Mouse (Mus musculus) kidney, embryonic 16.5 days (tissue): ENCODE data around the gene Olfr1333. TPM values are rescaled to one million over a fixed set of nuclear protein-coding genes. Genes with fewer than 3 reads are reported as not detected.
"Not testable (repeated sequence)": the region's sequence is repeated elsewhere in the genome, so short reads cannot be mapped to it uniquely, and the experiment has no call there.

Source experiments
- ATAC-seq: fragments of 200-750 bp; cut with Nextera tagmentation; 2 replicates; pipeline ENCODE4 v1.8.0; 2017; ENCODE audit warnings: moderate TSS enrichment; ENCODE audit not compliant: low FRiP score, low TSS enrichment
- H3K27ac ChIP-seq: fragments of 300-500 bp; sonication (generic); 2 replicates; pipeline ENCODE4 v1.5.1; 2014; ENCODE audit warnings: low read length
- H3K27me3 ChIP-seq: fragments of 300-500 bp; sonication (generic); 2 replicates; pipeline ENCODE4 v1.6.1; 2014; ENCODE audit warnings: low read length, control low read depth, mixed read lengths; ENCODE audit not compliant: insufficient read depth
- H3K36me3 ChIP-seq: fragments of 300-500 bp; sonication (generic); 2 replicates; pipeline ENCODE4 v1.6.1; 2014; ENCODE audit warnings: low read length, control low read depth, mixed read lengths; ENCODE audit not compliant: insufficient read depth
- H3K4me1 ChIP-seq: fragments of 300-500 bp; sonication (generic); 2 replicates; pipeline ENCODE4 v1.6.1; 2014; ENCODE audit warnings: low read length, control low read depth, mixed read lengths; ENCODE audit not compliant: insufficient read depth
- H3K4me2 ChIP-seq: fragments of 300-500 bp; sonication (generic); replicated peaks from 2 replicates; pipeline ENCODE4 v1.6.1; 2014; ENCODE audit warnings: low read depth, low read length
- H3K4me3 ChIP-seq: fragments of 300-500 bp; sonication (generic); 2 replicates; pipeline ENCODE4 v1.5.1; 2014; ENCODE audit warnings: mild to moderate bottlenecking, low read length
- H3K9ac ChIP-seq: fragments of 300-500 bp; sonication (generic); replicated peaks from 2 replicates; pipeline ENCODE4 v1.6.1; 2014; ENCODE audit warnings: low read length
- H3K9me3 ChIP-seq: fragments of 300-500 bp; sonication (generic); 2 replicates; pipeline ENCODE4 v1.6.1; 2016; ENCODE audit warnings: low read length, control low read depth
- WGBS: fragments of 180-500 bp; shearing (Covaris S2); extraction: QIAGEN DNeasy Blood & Tissue Kit; methylation state at CpG from one replicate; pipeline ENCODE4 v1.1.7; 2014; 5-methylcytosine and 5-hydroxymethylcytosine counted together
- polyA plus RNA-seq: library from polyadenylated mRNA; unstranded; fragments of >200 nt; fragmentation: Nextera tagmentation; extraction: Ambion mirVana; gene quantifications from 2 replicates; pipeline ENCODE4 v1.2.1, GENCODE M21; 2015

Gene Olfr1333
- polyA plus RNA-seq, result not detected in 2 replicates

DNA sequence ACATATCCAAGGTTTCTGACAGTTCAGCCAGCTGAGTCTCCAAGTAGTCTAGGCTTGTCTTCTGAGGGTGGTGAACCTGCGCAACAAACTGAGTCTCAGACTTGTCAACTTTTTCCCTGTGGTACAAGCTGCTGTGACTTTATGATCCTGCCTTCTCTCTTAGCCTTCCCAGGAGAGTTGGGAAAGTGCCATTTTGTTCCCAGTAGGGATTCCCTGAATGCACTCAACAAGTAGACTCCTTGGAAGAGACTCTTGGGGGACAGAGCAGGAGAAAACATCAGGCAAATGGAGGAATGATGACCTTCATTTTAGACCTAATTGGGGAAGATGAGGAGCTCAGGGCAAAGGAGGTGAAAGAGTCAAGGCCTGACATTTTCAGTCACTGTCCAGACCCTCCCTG lies at the start of gene Olfr1333:
Gene Olfr1333 (minus strand): TSS at position 101 of the 400 bp plus-strand sequence.
- Histone ChIP-seq H3K4me1 (no peaks in the 10 kb centered on the region), H3K9ac (no peak within 1 kb of the TSS), H3K36me3 (no peaks in the 10 kb centered on the region), H3K9me3 (no peaks in the 10 kb centered on the region), H3K27me3 (no peaks in the 10 kb centered on the region), H3K4me2 (no peak within 1 kb of the TSS), H3K4me3 (no peak within 1 kb of the TSS), H3K27ac (no peak within 1 kb of the TSS)
- WGBS, result 96% methylated on average over 1 of the region's 1 CpGs
- ATAC-seq, result no peak

DNA sequence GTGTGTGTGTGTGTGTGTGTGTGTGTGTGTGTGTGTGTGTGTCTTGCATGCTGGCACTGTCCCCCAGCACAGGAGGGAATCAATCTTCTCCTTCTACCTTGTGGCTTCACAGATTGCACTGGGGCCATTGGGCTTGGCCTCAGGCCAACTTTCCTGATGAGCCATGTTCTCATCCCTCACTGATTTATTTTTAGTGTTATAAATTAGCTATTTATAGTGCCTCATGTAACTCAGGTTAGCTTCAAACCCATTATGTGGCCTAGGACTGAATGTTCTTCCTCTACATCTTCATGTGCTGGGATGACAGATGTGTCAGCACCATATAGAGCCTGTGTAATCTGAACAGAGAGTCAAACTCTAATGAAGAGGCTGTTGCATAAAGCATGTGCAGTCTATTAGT lies 31.5 kb upstream of the Olfr1333 start:
- H3K4me2 ChIP-seq, result no peak overlapping the region
- H3K27me3 ChIP-seq, result no peaks in the 10 kb centered on the region
- no peak overlapping the region for H3K27ac ChIP-seq
- no peak overlapping the region for H3K9ac ChIP-seq
- H3K36me3 ChIP-seq, result no peaks in the 10 kb centered on the region
- no peaks in the 10 kb centered on the region for H3K4me1 ChIP-seq
- no peak for ATAC-seq
- no peaks in the 10 kb centered on the region for H3K9me3 ChIP-seq
- no peak overlapping the region for H3K4me3 ChIP-seq

DNA sequence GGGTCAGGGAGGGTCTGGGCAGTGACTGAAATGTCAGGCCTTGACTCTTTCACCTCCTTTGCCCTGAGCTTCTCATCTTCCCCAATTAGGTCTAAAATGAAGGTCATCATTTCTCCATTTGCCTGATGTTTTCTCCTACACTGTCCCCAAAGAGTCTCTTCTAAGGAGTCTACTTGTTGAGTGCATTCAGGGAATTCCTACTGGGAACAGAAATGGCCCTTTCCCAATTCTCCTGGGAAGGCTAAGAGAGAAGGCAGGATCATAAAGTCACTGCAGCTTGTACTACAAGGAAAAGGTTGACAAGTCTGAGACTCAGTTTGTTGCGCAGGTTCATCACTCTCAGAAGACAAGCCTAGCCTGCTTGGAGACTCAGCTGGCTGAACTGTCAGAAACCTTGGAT lies 28.3 kb upstream of the Olfr1333 start, which contains the start of gene Olfr1331:
Gene Olfr1331 (plus strand): TSS at position 301 of the 400 bp plus-strand sequence.
- Histone ChIP-seq H3K9ac (no peak within 1 kb of the TSS), H3K9me3 (no peaks in the 10 kb centered on the region), H3K4me3 (no peak within 1 kb of the TSS), H3K4me2 (no peak within 1 kb of the TSS), H3K4me1 (no peaks in the 10 kb centered on the region), H3K36me3 (no peaks in the 10 kb centered on the region), H3K27ac (no peak within 1 kb of the TSS), H3K27me3 (no peaks in the 10 kb centered on the region)
- no peak for ATAC-seq
- WGBS, result 76% methylated on average over 1 of the region's 1 CpGs

DNA sequence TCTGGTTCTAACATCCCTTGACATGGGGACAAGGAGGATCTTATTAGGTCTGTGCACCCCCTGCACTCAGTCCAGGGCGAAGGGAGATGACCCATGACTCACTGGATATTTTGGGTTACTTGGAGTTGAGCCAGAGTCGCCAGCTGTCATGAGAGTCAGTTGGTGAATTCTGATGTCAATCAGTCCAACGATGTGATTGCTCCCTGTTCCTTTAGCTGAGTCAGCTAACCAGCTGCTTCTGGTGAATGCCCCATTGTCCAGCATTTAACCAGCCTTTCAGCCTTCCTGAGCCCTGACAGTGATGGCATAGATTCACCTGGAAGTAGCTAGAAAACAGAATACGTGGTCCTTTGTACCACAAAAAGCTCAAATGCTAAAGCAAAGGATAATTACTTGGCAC lies 26.6 kb upstream of the Olfr1333 start:
- Histone ChIP-seq H3K9me3 (no peaks in the 10 kb centered on the region), H3K9ac (no peak overlapping the region), H3K27me3 (no peaks in the 10 kb centered on the region), H3K4me2 (no peak overlapping the region), H3K4me1 (no peaks in the 10 kb centered on the region), H3K36me3 (no peaks in the 10 kb centered on the region), H3K27ac (no peak overlapping the region), H3K4me3 (no peak overlapping the region)
- WGBS, result 63% methylated on average over 4 of the region's 4 CpGs
- no peak for ATAC-seq

DNA sequence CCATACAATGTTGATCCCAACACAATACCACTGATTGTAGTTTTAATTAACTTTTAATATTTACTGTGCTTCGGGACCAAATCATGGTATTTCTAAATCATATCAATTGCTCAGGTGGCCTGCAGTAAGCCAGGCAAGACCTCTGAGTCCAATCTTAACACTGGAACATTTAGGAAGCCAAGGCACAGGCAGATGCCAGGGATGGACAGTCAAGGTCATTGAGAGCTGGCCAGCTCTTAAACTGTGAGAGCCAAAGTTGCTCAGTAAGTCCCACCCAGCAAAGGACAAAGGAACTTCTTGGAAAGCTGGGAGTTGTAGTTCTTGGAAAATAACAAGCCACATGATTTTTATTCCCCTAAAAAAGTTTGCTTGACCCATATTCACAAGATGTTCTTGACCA lies 25.7 kb upstream of the Olfr1333 start:
- ATAC-seq, result no peak
- no peak overlapping the region for H3K4me2 ChIP-seq
- no peak overlapping the region for H3K4me3 ChIP-seq
- H3K4me1 ChIP-seq, result no peaks in the 10 kb centered on the region
- no peaks in the 10 kb centered on the region for H3K36me3 ChIP-seq
- WGBS, result 87% methylated on average over 1 of the region's 1 CpGs
- no peaks in the 10 kb centered on the region for H3K9me3 ChIP-seq
- H3K9ac ChIP-seq, result no peak overlapping the region
- no peaks in the 10 kb centered on the region for H3K27me3 ChIP-seq
- no peak overlapping the region for H3K27ac ChIP-seq

DNA sequence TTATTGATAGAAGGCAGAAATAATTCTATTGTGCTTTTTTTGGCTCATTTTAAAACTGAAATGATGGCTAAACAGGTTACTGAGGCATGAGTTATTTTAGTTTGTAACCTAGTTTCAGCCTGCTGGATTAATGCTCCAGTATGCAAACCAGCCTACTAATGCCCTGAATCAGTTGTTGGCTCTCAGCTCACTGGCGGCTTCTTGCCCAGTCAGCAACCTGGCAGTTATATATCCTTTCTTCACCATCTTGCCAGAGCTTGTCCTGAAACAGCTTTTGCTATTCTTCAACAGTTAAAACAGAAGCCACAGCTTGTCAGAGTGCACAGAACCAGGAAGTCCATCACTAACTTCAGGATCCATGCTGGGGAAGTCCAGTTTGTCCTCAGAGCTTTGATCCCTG lies 17.2 kb downstream of the Olfr1333 start:
- no peaks in the 10 kb centered on the region for H3K9me3 ChIP-seq
- H3K4me3 ChIP-seq, result no peak overlapping the region
- H3K27ac ChIP-seq, result no peak overlapping the region
- WGBS, result 86% methylated on average over 1 of the region's 1 CpGs
- no peak overlapping the region for H3K9ac ChIP-seq
- H3K36me3 ChIP-seq, result no peaks in the 10 kb centered on the region
- no peaks in the 10 kb centered on the region for H3K4me1 ChIP-seq
- no peaks in the 10 kb centered on the region for H3K27me3 ChIP-seq
- no peak overlapping the region for H3K4me2 ChIP-seq
- ATAC-seq, result no peak

DNA sequence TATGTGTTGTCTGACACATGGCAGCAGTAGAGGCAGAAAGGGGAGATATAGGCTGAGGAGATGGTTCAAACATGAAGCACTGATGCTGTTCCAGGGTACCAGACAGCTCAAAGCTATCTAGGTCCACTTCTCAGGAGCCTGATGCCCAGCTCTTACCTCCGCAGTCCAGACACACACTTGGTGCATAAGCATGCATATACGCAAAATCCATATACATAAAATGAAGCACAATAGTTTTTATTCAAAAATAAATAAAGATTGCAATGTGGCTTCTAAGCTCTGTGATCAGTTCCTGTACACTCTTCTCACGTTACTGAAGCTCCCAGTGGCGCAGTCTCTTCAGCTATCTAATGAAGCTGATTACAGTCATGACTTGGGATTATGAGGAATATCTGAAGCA lies 26.2 kb downstream of the Olfr1333 start, which contains the start of gene Olfr1335:
Gene Olfr1335 (minus strand): TSS at position 101 of the 400 bp plus-strand sequence.
- 90% methylated on average over 4 of the region's 4 CpGs for WGBS
- no peaks in the 10 kb centered on the region for H3K4me1 ChIP-seq

DNA sequence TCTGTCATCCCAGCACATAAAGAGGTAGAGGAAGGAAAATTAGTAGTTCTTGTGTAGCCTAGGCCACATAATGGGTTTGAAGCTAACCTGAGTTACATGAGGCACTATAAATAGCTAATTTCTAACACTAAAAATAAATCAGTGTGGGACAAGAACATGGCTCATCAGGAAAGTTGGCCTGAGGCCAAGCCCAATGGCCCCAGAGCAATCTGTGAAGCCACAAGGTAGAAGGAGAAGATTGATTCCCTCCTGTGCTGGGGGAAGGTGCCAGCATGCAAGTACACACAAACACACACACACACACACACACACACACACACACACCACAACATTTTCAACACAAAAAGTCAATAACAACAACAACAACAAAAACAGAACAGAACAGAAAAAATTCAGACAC lies 43.3 kb downstream of the Olfr1333 start:
- not testable (repeated sequence) for H3K4me2 ChIP-seq, H3K9me3 ChIP-seq, H3K4me1 ChIP-seq, ATAC-seq, H3K27ac ChIP-seq, H3K4me3 ChIP-seq, H3K36me3 ChIP-seq, H3K27me3 ChIP-seq, H3K9ac ChIP-seq

More for the DNA sequence above, 26.2 kb downstream of the Olfr1333 start, which contains the start of gene Olfr1335:
- no peaks in the 10 kb centered on the region for H3K36me3 ChIP-seq
- no peaks in the 10 kb centered on the region for H3K9me3 ChIP-seq
- no peak within 1 kb of the TSS for H3K4me2 ChIP-seq
- no peak within 1 kb of the TSS for H3K4me3 ChIP-seq
- no peak for ATAC-seq
- H3K9ac ChIP-seq, result no peak within 1 kb of the TSS
- H3K27me3 ChIP-seq, result no peaks in the 10 kb centered on the region
- H3K27ac ChIP-seq, result no peak within 1 kb of the TSS

DNA sequence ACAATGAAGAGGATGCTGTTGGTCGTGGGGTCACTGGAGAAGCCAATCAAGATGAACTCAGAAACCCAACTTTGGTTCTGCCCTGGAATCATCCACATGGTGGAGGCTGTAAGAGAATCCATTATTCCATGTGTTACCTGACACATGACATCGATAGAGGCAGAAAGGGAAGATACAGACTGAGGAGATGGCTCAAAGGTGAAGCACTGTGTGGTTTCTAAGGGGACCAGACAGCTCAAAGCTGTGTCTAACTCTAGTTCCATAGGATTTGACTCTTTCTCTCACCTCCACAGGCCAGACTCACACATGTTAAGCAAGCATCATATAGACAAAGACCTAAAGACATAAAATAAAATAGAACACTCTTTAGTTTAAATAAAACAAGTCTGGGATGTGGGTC lies 53.6 kb downstream of the Olfr1333 start, which contains the start of gene Olfr1337:
Gene Olfr1337 (minus strand): TSS at position 101 of the 400 bp plus-strand sequence.
- H3K36me3 ChIP-seq, result no peaks in the 10 kb centered on the region
- H3K27me3 ChIP-seq, result no peaks in the 10 kb centered on the region
- WGBS, result 78% methylated on average over 2 of the region's 2 CpGs
- H3K9ac ChIP-seq, result no peak within 1 kb of the TSS
- no peaks in the 10 kb centered on the region for H3K9me3 ChIP-seq
- no peak for ATAC-seq
- H3K4me3 ChIP-seq, result no peak within 1 kb of the TSS
- H3K4me1 ChIP-seq, result no peaks in the 10 kb centered on the region
- no peak within 1 kb of the TSS for H3K4me2 ChIP-seq
- H3K27ac ChIP-seq, result no peak within 1 kb of the TSS
